Mouse (Mus musculus) small intestine, adult 2 months (tissue): Measurements from ENCODE around the gene Amz1.

Experiments
- CTCF ChIP-seq: fragments of 200-500 bp; IDR thresholded peaks from 2 replicates; pipeline ENCODE4 v1.5.1; 2012; ENCODE audit warnings: low read depth, mild to moderate bottlenecking, control low read depth, inconsistent platforms, low read length, moderate library complexity, mixed read lengths; ENCODE audit not compliant: insufficient replicate concordance, insufficient read length; ENCODE audit errors: extremely low read depth
- POLR2A ChIP-seq: fragments of 200-500 bp; IDR thresholded peaks from 2 replicates; pipeline ENCODE4 v1.6.1; 2012; ENCODE audit warnings: low read depth, mild to moderate bottlenecking, control low read depth, inconsistent platforms, low read length, moderate library complexity

DNA sequence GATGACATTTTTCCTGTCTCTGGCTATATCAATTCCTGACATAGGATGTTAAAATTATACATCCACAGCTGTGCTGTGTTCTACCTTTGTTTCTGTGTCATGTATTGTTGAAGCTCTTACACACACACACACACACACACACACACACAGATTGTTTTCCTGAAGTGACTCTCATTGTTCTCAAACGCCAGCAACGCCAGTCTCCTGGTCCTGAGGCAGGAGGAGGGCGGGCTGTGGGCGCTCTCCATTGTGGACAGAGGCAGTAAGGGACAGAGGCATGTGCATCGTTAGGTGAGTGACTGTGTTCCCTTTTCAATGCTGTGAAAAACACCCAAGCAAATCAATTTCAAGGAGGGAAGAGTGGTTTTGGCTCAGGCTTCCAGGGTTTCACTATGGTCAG is 29.3 kb downstream of the Amz1 start:
- TF ChIP-seq POLR2A (no peak), CTCF (no peak)
